Mouse (Mus musculus) heart, postnatal 36 days (tissue): Measurements from ENCODE around the gene Lemd2. TPM values are rescaled to one million over a fixed set of nuclear protein-coding genes. Genes with fewer than 3 reads are reported as not detected.
"Not testable (repeated sequence)": the region's sequence is repeated elsewhere in the genome, so short reads cannot be mapped to it uniquely, and the experiment has no call there.

Experiments
- DNase-seq, 2 experiments: peaks; one replicate each; pipeline ENCODE4 v3.0.0; 2021 to 2022
- intact Hi-C: fragments of 180-260 bp; cut with DNase I; formaldehyde crosslinking; loops from one replicate; pipeline ENCODE4 v1.15.1; 2025
- total RNA-seq, 2 experiments: library from RNA; stranded (reverse); gene quantifications; 2 replicates each; pipeline ENCODE4 v1.2.3; 2021

The Lemd2 gene
- 10 to 100 TPM; 29.0 to 29.1 TPM for total RNA-seq

DNA sequence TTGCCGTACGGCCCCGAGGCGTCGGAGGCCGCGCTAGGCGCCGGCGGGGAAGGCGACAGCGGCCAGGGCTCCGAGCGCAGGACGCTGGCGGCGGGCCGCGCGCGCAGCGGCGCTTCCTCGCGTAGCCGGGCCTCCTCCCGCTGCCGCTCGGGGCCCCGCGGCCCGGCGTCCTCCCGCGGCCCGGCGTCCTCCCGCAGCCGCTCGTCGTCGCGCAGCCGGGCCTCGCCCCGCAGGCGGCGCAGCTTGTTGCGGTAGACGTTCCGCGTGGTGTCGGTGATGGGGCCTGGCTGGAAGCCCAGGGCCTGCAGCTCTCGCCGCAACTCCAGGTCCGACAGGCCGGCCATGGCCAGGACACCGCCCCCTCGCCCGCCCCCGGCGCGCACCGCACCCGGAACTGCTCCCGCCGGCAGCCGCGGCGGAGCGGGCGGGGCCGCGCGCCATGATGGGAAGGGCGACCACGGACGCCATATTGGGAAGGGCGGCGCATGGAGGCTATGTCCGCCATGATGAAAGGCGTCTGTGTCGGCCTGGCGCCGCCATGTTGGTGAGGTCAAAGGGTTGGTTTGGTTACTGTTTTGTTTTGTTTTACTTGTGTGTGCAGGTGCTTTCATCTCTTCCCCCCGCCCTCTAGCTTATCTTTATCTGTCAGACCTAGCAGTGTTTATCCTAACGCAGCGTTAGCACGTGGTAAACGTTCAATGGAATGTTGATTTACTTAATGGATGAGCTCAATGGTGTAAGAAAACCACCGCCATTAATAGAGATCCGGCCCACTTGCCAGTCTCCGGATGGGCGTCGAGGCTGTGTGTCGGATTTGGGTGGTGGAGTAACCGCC is at the start of gene Lemd2:
Gene Lemd2, minus strand, starts transcription at position 395 of the 835 bp plus-strand sequence.
- DNase-seq: peak; percentile 97 to 98
- intact Hi-C loops: loop anchor here (5.0 to 10.0 kb wide), 3 partner anchors 72 to 959 kb away; partner anchors contain the start of genes Fam234a and Uqcc2

DNA sequence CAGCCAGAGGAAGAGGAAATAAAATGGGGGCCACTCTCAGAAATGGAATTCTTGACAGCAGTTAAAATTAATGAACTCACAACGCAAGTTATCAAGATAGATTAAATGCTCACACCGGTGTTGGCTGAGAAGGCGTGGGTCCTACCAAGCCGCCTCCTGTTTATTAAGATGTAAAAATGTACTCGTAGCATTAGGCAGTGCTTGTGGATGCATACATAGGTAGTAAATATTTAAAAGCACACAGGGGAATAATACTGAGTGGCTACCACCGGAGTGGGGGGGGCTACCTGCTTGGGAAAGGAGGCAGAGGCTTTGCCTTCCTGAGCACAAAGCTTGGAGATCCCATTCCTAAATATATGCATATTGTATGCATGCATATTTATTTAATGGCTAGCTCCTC is 46.9 kb upstream of the Lemd2 start:
- DNase-seq: no peak
- intact Hi-C loops: no loop called here

DNA sequence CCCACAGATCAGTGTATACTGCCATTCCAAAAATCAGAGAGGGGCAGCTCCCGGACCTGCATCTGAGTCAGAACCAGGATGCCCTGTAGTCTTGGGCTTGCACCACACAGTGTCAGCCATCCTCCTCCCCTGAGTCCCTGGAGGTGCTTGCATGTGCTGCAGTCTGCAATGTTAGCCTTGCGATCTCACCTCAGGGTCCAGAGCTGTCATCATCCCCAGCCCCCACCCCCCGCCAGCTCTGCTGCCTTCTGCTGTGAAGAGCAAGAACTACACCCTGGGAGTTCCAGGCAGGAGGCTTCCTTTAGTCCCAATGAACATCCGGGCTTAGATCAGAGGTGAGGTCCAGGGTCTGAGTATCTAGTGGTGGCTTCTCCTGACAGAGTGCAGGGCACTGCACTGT is 46.2 kb upstream of the Lemd2 start:
- intact Hi-C loops: no loop called here
- no peak for DNase-seq

DNA sequence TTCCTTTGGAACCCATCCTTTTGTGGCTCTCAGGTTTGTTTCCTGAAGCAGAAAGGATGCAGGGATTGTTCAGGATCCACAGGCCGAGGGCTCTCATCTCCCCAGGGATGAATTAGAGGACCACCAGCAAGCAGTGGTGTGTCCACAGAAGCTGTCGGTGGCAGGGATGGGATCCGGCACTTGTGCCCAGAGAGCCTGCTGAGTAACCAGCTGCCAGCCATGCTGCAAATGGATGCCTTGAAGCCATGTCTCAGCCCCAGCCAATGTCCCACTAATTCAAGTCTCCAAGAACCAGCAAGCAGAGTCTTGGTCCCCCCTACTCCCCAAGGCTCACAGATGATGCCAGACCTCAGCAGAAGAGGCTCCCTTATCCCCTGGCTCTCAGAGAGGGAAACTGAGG is 44.8 kb upstream of the Lemd2 start:
- intact Hi-C loops: no loop called here

GRCm38 (mm10) chr17:27247680-27248386 is 43.6 kb upstream of the Lemd2 start:
- intact Hi-C loops: no loop called here
- DNase-seq: no peak

More for the DNA sequence above, 44.8 kb upstream of the Lemd2 start:
- DNase-seq: no peak

DNA sequence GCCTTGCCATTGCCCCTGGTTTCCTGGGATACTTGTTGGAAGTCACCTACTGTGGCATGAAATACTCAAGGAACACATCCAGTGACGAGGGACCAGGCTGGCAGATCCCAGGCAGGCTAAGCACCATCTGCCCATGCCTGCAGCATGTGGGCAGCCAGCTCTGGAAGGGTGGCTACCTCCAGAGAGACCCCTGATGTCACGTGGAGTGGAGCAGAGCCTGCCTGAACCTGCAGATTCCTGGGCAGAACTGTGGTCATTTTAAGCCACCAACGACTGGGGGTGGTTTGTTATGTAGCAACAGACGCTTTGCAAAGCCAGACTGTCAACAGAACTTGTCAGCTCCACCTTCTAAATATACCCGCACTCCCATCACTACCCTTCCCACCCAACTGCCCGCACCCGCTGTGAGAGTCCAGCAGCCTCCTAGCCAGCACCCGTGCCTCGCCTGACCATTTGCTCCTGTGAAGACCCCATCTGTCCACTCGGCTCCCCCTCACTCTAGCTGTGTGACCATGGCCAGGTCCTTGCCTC is 41.6 kb upstream of the Lemd2 start:
- peak; percentile 33 to 59 for DNase-seq
- intact Hi-C loops: no loop called here

- no peak for DNase-seq
- intact Hi-C loops: no loop called here
Measured at GRCm38 (mm10) chr17:27244912-27245311, 40.6 kb upstream of the Lemd2 start.

DNA sequence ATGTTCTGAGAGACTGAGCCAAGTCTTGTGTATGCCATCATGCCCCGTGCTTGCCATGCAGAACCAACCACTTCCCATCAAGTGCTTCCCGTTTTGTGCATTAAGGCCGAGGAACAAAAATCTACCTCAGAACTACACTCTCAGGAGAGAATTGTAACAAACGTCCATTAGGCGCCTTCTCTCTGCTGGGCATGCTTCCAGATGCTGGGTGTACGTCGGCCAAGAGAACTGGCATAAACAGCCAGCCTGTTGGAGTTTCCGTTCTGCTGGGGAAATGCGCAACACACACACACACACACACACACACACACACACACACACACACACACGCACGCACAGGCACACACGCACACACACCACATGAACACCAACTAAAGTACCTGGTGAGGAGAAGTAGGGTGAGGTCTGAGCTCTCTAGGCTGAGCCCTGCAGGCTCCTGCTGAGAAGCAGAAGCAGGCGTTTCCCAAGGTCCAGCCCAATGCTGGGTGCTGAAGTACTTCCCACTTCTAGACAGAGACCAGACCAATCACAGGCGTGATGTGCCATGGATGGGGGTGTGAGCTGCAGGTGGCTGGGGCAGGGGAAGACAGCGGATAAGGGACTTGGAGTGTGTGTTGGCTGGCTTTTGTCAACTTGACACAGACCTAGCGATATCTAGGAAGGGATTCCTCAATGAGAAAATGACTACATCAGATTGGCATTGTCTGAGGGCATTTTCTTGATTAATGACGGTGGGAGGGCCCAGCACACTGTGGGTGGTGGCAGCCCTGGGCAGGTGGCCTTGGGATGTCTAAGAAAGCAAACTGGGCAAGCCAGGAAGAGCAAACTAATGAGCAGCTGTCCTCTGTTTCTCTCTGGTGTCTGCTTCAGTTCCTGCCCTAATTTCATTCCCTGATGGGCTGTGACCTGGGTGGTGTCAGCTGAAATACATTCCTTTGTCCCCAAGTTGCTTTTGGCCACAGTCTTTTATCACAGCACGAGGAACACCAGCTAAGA is 38.2 kb upstream of the Lemd2 start:
- peak; percentile 66 to 71 for DNase-seq

DNA sequence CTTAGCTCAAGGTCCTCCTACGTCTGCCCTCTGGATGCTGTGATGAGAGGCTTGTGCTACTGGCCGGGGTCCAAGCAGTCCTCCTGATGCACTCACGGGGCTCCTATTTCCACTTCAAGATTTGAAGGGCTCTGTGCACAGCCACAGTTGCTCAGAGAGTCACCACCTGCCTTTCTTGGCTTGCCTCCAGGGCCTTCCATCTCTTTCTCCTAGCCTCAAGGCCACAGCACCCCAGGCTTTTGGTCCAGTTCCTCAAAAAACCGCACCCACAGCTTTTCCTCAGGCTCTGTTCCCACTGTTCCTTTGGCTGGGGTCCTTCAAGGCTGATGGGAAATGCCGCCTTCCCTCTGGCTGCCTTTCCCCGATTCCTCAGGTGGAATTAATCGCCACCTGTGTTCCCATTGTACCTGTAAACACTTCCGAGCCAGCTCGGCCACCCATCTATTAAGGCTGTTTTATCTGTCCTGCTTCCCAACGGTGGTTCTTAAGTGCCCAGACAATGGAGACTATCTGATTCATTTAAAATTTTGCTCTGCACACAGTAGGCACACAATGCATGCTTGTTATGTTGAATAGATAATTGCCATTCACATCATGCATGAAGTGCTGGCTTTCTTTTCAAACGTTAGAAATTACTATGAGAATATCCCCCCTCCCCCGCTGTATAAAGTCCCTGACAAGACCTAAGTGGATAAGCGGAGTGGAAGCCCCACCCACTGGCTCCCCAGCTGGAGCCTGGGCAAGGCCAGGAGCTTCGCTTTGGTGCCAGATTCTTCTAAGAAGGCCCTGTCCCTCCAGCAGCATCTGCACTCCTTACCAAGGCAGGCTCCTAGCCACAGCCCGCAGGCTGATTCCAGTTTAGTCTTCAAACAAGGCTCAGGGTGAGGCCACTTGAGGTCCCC is 36.5 kb upstream of the Lemd2 start:
- intact Hi-C loops: no loop called here
- DNase-seq: peak; percentile 63 to 75

More for the DNA sequence above, 38.2 kb upstream of the Lemd2 start:
- intact Hi-C loops: no loop called here

DNA sequence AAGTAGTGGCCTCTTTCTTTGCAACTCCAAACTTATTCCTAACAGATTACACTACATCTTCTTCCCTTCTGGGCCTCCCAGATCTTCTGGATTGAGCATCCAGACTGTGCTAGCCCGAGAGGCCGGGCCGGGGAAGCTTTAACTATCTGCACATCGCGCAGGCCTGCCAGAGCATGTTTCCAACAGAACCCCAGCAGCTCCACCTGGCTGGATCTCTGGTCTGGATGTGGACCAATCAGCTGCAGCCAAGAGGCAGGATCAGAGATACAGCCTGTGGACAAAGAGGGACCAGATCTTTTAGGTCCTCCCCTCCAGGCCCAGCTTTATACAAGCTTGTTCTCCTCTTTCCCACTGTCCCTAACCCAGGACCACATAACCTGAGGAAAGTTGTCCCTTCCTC is 35.7 kb upstream of the Lemd2 start:
- intact Hi-C loops: no loop called here
- no peak for DNase-seq

DNA sequence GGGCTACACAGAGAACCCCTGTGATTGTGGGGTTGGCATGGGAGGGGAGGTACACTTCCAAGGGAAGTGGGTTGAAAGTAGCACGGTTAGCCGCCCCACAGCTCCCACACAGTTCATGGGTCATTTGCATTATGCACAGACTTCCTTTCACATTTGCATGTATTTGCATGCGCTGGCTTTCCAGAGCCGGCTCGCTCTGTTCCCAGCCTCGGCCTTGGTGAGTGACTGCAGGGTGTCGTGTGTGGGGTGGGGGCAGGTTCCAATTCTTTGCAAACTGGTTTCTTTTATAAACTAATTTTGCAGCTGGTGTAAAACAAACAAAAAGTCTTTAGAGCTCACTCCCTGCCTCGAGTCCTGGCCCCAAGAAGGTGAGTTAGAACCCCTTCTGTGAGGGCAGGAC is 34.4 kb upstream of the Lemd2 start:
- no peak for DNase-seq
- intact Hi-C loops: no loop called here

- intact Hi-C loops: no loop called here
- no peak for DNase-seq
Measured at GRCm38 (mm10) chr17:27237731-27238130, 33.5 kb upstream of the Lemd2 start.

DNA sequence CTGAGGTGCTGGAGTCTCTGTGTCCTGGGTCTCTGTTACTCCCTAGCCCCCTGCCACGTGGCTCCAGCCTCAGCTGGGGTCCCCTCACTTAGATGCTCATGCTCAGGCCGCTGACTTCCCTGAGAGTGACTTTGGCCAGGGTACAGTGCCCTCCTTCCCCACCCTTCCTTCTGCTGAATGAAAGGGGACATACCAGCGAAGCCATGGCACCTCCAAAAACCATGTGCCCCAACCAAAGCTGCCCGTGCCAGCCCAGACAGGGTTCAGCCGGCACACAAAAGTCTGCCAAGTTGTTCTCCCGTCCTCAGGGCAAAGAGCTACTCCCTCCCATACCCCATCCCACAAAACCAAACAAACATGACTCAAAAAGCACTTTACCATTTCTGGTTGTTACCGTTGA is 29.0 kb upstream of the Lemd2 start:
- intact Hi-C loops: no loop called here
- no peak for DNase-seq

DNA sequence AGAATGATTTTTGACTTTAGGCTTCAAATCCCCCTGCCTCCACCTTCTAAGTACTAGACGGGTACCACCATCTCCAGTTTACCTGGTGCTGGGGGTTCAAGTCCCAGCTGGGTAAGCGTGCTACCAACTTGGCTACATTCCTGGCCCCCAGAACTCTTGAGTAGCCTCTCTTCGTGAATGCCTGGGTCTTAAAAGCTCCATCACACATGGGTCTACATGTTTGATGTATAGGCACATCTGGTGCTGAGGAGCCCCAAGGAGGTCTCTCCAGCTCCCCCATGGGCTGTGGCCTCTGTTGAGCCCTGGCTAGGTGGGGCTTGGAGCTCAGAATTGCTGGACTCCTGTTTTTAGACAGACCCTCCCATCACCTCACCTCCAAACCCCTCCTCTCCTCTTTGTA is 27.9 kb upstream of the Lemd2 start:
- no peak for DNase-seq
- intact Hi-C loops: no loop called here

GRCm38 (mm10) chr17:27231586-27231985 is 27.3 kb upstream of the Lemd2 start:
- intact Hi-C loops, DNase-seq: not testable (repeated sequence)

GRCm38 (mm10) chr17:27231146-27231503 is 26.9 kb upstream of the Lemd2 start:
- no peak for DNase-seq
- intact Hi-C loops: no loop called here

- no peak for DNase-seq
- intact Hi-C loops: no loop called here
Measured at GRCm38 (mm10) chr17:27230455-27231145, 26.3 kb upstream of the Lemd2 start.

- intact Hi-C loops: no loop called here
- no peak for DNase-seq
Measured at GRCm38 (mm10) chr17:27229710-27230454, 25.6 kb upstream of the Lemd2 start.
